Mouse (Mus musculus): ENCODE measurements around the gene Fam53a.

The Fam53a gene

DNA sequence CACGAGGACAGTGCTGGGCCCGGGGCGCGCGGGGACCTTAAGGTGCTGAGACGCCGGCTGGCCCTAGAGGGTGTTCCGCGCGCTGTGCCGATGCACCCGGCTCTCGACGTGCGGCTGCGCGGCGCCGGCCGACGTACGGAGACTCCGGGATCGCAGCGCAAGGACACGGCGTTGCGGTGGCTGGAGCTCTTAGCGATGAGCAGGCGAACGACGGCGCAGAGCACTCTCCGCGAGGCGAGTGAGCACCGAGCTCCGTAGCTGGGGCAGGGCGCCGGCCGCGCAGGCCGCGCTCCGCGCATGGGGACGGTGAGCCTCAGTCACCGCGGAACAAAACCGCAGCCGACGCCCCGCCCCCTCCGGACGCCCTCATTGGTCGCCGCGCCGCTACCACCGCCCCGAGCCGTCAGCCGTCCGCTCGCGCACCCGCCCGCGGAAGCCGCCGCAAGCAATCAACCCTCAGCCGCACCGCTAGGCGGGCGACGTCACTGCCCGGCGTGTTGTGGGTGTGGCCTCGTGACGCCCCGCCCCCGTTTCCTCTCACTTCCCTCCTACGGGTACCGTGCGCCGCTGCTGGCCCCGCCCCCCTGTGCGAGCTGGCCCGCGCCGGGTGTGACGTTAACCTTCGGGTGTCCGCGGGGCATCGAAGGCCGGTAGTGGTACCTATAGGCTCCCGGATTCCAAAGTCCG lies at the start of gene Fam53a, which contains the start of gene Gm9903:
Fam53a (minus strand) TSS at position 335 of the 687 bp plus-strand sequence.
Gm9903 (plus strand) TSS at position 625 of the 687 bp plus-strand sequence.
- DNase-seq (ENCODE audit: low spot score), result peak; percentile 99

DNA sequence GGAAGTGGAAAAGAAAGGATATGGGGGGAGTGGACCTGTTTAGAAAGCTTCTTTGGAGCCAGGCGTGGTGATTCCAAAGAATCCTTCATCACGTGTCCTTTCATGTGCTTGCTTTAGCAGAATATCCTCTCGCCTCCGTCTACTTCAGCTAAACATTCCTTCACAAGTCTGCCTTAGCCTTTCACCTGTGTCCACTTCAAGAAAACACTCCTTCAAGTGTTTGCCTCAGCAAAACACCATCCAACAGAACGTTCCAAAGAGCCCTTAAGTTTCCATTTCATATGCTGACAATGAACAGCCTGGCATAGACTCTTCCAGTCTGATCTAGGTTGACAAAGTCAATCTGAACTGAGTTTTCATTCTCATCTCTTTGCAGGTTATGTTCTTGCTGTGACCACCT lies 48.8 kb upstream of the Fam53a start:
- DNase-seq (ENCODE audit: low spot score), result no peak

DNA sequence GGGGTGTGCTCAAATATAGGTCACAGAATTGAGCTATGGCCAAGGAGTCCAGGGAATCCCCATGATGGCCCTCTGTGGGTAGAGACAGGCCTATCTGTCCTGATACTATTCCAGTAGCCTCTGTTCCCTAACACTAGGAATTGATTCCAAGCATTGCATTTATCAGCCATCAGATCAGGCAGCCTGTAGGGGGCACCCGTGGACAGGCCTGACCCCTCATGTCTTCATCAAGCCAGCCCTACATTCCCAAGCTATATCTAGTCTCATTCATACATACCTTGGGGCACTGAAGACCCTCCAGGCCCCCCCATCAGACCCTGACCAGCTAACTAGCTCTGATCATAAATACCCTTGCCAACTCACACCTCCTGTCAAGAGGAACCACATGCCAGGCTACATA lies 46.5 kb upstream of the Fam53a start:
- no peak for DNase-seq (ENCODE audit: low spot score)

DNA sequence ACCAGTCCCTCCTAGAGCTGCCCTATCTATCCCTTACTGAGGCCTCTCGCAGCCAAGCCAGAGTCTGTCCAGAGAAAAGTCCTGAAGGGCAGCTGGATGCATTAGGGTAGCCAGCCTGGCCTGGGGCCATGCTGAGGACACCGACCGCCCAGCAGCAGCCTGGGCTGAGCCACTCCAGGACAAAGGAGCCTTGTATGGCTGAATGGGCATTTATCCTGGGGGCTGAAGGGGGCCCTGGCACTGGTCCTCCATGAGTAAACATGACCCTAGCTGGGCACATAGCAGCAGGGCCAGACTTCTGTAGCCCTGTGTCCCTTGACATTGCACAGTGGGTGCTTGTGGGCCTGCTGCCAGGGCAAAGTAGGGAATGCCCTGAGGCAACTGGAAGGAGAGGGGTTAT lies 45.0 kb upstream of the Fam53a start:
- no peak for DNase-seq (ENCODE audit: low spot score)

DNA sequence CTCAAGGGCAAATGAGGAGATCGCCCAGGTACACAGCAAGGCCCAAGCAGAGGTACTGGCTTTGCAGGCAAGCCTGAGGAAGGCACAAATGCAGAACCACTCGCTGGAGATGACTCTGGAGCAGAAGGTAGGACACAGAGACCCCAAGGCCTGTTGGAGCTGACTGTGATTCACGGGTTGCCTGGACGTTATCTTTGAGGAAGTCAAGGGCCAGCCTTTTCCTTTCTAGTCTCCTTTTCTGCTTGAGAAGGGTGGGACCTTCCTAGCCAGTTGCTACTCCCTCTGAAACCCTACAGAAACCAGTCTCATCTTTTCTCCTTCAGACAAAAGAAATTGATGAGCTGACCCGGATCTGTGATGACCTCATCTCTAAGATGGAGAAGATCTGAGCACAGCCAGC lies 42.2 kb upstream of the Fam53a start:
- no peak for DNase-seq (ENCODE audit: low spot score)

DNA sequence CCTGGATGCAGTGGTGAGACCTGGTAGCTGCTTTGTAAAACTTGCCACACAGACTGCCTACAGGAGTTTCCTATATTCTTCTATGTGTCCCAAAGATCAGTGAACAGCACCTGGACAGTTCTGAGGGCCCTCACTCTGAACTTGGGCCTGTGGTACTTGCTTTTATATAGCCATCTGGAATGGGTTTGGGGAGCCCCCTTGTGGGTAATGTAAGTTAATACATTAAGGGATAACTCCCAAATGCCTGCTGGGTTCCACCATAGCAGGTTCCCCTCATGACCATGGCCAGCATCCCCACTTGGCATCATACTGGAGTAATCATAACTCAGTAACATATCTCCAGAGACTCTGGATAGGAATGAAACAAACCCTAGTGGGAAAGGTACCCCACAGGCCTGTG lies 38.8 kb upstream of the Fam53a start:
- DNase-seq (ENCODE audit: low spot score), result no peak

DNA sequence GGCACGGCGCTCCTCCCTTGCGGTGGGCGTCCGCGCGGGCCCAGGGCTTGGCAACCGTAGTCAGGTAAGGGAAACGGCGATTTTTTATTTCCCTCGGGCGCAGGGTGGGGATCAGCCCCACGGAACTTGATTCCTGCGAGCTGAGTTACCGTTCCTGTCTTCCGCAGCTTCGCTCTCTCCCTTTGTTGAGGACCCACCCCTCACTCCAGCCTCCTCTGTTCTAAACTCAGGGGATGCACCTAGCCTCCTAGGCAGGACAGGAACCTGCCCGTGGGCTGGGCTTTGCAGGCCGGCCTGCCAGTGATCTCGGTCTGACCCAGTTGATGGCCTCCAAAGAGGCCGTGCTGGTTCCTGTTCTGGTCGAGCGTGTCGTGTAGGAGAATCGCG lies 29.2 kb upstream of the Fam53a start:
- no peak for DNase-seq (ENCODE audit: low spot score)

DNA sequence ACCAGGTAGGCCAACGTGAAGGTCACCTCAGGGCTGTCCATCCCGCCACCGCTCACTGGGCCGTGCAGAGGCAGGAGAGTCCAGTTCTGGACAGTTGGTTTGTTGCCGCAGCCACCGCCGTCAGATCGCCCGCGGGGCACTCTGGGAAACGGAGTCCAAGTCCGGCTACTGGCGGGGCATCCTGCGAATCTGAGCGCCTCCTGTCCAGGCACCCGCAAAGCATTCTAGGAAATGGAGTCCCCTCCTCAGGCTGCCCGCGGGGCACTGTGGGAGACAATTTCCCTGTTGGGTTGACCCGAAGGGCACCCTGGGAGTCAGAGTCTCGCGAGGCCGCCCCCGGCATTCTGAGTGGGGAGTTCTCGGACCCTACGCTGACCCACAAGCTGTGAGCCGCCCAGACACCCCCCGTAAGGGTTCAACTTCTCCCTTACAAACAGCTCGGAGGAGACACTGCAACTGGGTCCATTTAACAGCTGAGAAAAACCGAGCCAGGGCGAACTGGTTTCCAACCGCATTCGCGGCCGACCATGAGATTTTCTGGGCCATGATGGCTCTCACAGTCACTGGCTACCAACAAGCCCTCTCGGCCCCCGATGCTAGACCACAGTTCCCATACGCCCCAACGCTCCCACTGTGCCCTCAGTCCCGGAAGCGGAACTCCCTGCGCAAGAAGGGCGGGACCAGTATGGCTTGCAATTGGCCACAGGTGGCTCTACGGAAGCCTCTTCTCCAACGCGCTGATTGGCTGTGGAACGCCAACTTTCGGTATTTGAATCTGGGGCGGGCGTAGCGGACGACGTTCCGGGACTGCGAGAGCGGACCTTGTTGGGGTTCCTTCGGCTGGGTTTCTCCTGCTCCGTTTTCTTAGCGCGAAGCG lies 28.6 kb upstream of the Fam53a start, which contains the start of the genes Tacc3 and Tmem129:
Tacc3 (plus strand) TSS at position 342 of the 877 bp plus-strand sequence.
Tmem129 (minus strand) TSS at position 630 of the 877 bp plus-strand sequence.
- DNase-seq (ENCODE audit: low spot score), result peak; percentile 87

DNA sequence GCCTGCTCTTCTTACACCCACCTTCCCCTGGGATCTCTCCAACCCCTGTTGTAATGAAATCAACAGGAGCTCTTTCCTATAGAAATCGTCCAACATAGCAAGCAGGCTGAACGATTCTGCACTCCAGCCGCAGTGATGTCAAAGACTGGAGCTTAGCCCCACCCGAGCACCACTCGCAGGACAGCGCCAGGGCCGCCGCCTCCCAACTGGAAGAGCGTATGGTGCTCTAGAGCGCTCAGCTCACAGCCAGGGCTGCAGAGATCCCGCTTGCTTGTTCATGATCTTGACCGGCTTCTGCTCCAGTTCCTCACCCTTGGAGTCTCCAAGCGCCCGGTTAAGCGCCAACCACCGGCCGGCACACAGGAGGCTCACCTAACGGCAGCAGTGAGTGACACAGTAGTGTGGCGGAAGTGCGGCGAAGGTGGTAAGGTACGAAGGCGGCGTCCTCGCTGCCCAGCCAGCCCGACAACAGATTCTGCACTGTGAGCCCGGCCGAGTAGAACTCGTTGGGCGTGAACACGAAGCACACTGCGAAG lies 27.9 kb upstream of the Fam53a start:
- DNase-seq (ENCODE audit: low spot score), result no peak

DNA sequence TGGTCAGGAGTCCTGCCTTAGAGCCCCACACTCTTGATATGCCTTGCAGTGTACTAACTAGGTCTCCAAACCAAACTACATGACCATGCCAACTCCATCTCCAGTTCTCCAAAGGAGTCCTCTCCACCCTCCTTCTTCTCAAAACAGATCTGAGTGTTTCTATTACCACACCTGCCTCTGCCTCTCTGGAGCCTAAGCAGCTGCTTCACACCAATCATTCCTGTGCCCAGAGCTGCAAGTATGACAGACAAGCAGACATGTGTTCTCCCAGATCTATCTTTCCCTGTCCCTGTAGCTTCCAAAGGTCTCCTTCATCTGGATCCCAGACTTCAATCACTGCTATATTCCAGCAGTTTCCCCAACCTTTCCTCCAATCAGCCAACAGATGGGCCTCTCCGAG lies 27.3 kb upstream of the Fam53a start:
- DNase-seq (ENCODE audit: low spot score), result no peak

DNA sequence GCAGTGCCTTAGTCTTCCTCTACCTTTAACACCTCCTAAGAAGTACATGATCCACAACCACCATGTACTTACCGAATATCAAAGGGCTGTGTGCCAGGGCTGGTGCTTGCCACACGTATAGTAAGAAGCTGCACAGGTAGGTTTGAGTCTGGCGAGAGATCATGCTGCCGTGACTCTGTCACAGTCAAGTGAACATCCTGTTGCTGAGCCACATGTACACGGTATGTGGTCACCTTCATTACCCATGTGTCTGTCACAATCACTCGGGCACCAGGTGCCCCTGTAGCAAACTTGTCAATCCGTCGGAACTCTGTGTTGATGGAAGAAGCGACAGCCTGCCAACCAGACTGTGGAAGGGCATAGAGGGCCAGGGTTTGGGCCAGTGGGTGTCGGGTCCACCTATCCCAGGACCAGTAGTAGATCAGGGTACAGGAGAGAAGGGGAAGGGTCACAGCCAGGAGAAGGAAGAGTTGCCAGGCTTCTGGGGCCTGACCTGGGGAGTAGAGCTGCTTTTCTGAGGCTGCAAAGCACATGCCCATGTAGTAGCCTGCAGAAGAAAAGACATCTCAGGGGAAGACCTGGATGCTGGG lies 25.9 kb upstream of the Fam53a start:
- DNase-seq (ENCODE audit: low spot score), result no peak

DNA sequence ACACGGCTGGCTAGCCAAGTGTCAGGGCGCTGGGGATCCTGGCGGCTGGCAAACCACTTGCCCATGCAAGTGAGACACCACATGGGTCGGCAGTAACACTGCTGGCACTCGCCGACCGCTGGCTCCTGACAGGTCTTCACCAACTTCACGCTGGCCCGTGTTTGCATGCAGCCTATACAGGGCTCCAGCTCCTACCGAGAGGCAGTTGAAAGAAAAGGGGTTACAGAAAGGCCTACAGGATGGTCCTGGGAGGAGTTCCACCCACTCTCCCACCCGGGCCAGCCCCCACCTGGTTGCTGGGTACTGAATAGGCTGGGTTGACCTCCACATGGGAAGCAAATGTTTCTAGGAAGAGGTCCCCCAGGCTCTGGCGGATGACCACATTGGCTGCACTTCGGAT lies 25.0 kb upstream of the Fam53a start:
- no peak for DNase-seq (ENCODE audit: low spot score)

DNA sequence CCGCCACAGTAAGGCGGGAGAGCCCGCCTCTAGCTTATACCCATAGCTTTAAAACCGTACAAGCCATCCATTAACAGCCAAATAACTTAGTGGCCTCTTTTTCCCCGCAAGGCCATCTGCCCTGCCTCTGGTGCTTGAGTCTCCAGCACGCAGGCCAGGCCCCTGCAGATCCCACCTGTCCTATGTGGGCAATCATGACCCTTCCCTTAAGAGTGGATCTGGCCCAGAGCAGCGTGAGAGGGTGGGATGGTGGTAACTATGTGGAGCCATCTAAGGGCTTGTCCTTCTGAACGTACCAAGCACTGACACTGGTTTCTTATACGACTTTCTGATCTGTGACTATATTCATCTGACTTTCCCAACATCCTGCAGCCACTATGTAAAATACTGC lies 23.3 kb upstream of the Fam53a start:
- no peak for DNase-seq (ENCODE audit: low spot score)

DNA sequence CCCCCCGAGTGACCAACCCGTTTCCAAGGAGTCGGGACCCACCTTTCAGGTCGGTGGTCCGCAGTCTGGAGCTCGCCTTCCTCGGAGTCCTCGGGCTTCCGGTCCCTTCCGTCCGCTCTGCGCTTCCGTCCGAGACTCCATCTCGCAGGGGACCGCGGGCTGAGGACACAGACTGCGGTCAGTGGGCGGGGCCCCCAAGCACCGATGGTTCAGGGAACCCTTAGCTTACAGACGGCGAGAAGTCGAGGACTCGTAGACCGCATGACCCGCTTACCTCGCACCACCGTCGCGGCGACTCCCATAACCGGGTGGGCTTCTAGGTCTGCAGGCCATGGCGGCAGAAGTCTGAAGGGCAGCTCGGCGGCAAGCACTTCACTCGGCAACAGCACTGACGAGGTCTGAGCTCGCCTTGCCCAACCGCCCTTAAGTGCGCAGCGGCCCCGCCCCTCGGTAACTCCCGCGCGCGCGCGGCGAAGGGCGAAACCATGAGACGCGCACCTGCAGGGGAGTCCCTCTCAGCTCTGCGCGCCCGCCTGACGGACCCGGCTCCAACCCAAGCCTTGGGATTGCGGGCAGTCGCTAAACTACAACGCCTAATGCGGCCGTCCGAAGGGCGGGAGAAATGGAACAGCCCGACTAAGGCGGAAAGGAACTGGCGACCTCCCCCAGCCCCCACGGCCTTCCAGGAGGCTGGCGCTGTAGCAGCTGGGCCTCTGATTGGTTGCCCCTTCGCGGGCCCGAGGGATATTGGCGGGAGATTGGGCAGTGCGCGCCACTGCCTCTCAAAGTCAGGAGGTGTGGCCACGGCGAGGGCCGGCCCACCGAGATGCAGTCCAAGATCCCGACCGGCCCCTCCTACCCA lies 22.7 kb upstream of the Fam53a start, which contains the start of gene Slbp:
Slbp (minus strand) TSS at position 654 of the 862 bp plus-strand sequence.
- DNase-seq (ENCODE audit: low spot score), result peak; percentile 77

DNA sequence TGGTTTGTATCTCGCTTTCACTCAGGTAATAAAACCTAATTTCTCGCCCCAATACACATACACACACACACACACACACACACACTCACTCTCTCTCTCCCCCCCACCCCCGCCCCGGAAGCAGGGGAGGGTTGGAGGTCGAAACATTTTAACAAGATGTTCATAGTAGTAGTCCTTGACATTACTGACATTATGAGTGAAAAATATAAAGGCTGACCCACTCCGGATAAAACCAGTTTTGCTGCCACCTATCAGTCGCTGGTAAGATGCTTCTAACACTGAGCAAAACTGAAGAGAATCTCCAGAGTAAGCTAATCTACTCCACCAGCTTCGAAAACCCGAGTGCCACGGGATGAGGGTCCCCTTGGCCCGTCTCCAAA lies 22.1 kb upstream of the Fam53a start:
- DNase-seq (ENCODE audit: low spot score), result no peak

DNA sequence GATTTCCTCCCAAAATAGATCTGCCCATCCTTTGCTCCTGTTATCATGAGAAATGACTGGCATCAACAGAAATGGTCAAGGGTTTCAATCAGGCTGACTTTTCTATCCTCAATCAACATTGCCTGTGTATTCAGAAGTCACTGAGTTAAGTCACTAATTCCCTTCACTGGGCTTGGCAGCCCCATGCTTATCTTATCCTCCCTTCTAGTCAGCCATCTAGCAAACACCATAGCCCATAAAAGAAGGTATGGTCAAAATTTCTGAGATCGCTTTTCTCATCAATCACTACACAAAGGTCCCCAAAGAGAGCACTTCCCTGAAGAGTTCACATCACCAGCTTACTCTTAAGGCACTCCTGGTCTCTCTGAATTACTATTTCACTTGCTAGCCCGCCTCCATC lies 21.6 kb upstream of the Fam53a start:
- DNase-seq (ENCODE audit: low spot score), result no peak

DNA sequence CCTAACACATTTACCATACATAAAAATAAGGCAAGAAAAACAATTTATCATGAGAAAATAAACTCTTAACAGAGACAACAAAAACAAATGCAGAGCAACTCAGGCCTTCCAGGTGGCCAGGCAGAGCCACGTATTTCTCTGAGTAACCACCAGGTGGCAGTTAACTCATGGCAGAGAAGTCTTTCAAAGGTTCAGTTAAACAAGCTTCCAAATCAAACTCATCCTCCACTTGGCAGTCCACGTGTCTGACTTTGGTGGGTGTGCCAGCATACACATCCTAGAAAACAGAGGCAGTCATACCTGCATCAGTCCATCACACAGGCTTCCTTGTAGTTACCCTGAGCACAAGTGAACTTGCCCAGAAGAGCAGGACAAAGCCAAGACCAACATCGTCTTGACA lies 11.2 kb upstream of the Fam53a start:
- no peak for DNase-seq (ENCODE audit: low spot score)

DNA sequence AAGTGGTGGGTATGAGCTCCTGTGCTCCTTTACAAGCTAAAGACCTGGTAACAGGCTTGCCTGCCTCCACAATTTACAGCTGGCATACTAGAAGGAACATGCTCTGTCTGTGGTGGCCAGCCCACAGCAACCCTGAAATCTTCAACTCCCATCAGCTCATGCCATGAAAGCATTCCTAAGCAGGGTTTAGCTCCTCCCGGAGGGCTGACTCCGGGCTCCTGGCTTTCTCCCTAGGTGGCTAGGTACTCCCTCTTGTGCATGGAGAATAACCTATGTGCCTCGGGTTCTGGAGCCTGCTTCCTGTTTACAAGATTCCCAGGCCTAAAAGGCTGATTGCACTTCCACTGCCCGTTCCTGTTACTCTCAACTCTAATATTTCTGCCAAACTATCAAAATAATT lies 9.4 kb upstream of the Fam53a start:
- no peak for DNase-seq (ENCODE audit: low spot score)

DNA sequence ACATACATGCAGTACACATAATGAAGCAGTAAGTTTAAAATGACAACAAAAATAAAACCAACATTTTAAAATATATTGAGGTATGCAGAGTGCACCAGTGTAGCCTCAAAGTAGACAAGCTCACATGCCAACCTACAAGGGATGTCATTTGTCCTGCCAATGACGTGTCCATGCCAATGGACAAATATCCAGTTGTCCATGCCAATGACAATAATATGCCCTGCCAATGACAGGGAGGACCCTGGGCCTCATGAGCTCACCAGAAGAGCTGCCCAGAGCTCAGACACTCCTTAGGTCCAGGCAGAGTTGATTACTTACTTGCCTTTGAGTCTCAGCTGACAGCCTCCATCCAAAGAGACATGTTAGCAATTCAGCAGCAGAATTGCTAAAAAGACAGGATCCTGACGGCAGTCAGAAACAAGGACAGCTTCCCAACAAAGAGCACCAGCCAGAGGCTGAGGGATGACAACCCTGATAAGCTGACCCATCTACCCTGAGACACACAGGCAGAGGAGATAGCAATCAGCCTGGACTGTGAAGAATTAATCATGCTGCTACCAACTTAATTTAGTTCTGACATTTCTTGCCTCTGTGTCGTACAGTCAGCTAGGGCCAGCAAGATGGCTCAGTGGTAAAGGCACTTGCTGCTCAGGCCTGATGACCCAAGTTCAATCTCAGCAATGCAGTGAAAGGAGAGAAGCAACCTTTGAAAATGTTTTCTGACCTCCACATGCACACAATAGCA lies 8.3 kb upstream of the Fam53a start:
- DNase-seq (ENCODE audit: low spot score), result no peak

DNA sequence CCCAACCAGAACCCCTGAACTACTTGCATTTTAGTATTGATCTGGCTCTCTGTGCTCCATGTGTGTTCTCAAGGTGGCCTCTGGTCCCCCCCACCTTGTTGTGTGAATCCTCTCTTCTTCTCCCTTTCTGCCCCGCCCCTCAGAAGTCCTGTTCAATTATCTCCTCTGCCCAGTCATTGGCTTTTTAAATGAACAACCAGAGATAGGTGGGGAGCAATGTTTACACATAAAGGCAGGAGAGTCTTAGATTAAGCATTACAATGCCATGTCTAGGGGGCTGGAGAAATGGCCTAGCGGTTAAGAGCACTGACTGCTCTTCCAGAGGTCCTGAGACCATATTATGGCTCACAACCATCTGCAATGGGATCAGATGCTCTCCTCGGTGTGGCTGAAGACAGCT lies 5.9 kb upstream of the Fam53a start:
- DNase-seq (ENCODE audit: low spot score), result no peak

DNA sequence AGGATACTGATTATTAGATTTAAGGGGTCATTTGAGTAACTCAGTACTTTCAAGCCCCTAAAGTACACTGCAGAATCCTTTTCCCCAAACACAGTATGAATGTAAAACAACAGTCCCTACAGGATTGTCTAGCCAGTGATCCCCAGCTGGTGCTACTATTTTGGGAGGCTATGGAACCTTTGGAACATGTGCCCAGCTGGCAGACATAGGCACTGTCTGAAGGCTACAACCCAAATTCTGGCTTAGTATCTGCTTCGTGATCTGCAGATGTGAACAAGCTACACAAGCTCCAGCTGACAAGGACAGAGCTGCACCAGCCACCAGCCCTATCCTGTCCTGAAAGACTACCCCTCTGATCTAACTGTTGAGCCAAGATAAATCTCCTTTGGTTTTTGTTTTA lies 3.1 kb upstream of the Fam53a start:
- DNase-seq (ENCODE audit: low spot score), result no peak

Measured in urinary bladder, postnatal 10 days (tissue).